Mouse (Mus musculus): ENCODE measurements around the gene Dydc1.

Gene Dydc1

GRCm38 (mm10) chr14:41098726-41099125 lies 26.0 kb downstream of the Dydc1 start:
- DNase-seq (ENCODE audit: low read depth, low spot score): no peak

- no peak for DNase-seq (ENCODE audit: low read depth, low spot score)
Measured at GRCm38 (mm10) chr14:41100712-41101111, 28.0 kb downstream of the Dydc1 start.

- DNase-seq (ENCODE audit: low read depth, low spot score): no peak
Measured at GRCm38 (mm10) chr14:41101242-41101641, 28.5 kb downstream of the Dydc1 start.

DNA sequence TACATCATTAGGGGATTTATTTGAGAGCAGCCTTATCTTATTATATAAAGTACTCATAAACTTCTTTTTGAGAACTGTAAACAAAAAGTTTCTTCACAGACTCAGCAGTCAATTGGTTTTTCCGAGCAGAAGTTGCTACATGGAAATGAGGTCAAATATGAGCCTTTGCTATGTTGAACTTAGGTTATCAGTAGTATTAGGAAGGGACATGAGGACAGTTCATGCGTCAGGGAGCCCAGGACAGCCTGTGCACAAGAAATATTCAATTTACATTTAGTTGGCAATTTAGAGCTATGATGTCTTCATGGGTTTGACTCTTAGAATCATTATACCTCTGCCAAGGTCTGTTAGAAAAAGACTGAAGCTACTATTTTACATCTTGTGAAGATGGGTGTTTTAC lies 29.6 kb downstream of the Dydc1 start:
- DNase-seq (ENCODE audit: low read depth, low spot score): no peak

- no peak for DNase-seq (ENCODE audit: low read depth, low spot score)
Measured at GRCm38 (mm10) chr14:41104853-41105444, 32.2 kb downstream of the Dydc1 start, which contains the start of gene Mat1a. TSS of gene Mat1a (plus strand) at chr14:41105035.

DNA sequence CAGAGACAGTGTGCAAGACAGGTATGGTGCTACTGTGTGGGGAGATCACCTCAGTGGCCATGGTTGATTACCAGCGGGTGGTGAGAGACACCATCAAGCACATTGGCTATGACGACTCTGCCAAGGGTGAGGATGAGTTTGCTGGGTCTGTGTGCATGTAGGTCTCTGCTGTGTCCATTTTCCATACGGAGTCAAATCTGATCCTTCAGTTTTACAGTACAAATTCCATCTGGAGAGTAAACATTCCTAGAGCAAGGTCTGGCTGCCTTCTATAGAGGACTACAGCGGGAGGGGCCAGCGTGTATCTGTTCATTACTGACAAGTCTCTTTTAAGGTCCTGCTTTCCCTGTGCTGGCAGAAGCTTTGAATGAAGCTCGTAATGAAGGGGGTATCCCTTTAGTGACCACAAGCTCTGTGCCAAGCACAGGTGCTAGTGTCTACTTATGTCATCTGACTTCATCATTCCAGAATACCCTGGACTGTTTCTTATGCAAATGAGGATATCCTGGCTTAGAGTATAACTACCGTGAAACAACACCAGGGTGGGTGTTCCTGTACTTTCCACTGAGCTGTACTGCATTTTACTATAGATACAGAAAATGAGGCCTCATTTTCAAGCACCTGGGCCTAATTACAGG lies 38.4 kb downstream of the Dydc1 start:
- no peak for DNase-seq (ENCODE audit: low read depth, low spot score)

GRCm38 (mm10) chr14:41112944-41113343 lies 40.2 kb downstream of the Dydc1 start:
- no peak for DNase-seq (ENCODE audit: low read depth, low spot score)

GRCm38 (mm10) chr14:41116271-41116670 lies 43.6 kb downstream of the Dydc1 start:
- DNase-seq (ENCODE audit: low read depth, low spot score): no peak

- no peak for DNase-seq (ENCODE audit: low read depth, low spot score)
Measured at GRCm38 (mm10) chr14:41124683-41125082, 52.0 kb downstream of the Dydc1 start.

- DNase-seq (ENCODE audit: low read depth, low spot score): peak; percentile 67
Measured at GRCm38 (mm10) chr14:41127997-41128396, 55.3 kb downstream of the Dydc1 start.

DNA sequence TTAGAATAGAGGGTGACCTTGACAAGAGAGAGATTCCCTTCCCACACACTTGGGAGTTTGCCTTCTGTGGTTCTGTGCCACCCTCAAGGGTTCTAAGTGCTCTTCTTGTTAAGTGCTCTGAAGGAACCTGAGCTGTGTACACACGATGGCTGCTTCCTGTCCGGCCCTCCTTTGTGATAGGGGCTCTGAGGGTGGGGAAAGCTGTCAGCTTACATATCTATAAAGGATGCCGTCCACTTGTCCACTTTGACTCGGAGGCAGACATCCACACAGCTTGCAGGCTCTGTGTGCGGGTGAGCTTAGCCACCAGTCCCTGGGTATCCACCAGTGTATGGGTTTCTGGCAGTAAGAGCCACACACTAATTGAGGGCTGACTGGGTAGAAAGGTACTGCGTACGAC lies 58.8 kb downstream of the Dydc1 start, which contains the start of gene Sftpa1:
TSS of gene Sftpa1 (plus strand) at position 243 of the 400 bp plus-strand sequence.
- no peak for DNase-seq (ENCODE audit: low read depth, low spot score)

DNA sequence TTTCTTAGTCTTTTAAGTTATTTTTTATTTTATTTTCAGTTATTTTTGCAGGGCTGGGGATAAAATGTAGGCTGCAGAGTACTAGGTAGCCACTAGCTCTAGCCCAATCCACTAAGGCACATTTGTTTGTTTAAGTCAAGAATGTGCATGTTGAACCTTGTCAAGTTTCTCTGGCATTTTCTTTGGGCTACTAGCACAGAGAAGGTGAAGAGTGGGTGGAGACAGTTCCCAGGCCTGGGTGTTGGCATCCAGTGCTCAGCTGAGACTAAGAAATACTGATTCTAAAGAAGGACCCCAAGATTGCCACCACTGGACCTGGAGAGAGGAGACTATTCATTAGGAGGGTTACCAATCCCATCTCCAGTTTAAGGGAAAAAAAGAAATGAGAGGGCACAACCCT lies 64.3 kb downstream of the Dydc1 start:
- DNase-seq (ENCODE audit: low read depth, low spot score): no peak

DNA sequence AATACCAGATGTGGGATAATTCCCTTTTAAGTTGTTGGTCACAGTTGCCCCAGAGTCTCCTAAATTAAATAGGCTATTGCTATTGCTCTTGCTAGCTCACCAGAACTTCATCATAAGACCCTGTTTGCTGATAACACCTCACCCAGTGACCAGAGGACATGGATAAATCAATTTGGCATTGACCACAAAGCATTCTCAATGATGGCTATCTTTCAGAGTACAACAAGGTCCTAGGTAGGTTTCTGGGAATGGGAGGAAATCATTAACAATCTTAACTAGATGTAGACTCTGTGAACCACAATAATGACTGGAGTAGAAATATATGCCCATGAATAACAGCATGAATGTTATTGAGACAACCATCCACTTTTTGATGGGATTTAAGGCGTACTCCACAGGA lies 68.0 kb downstream of the Dydc1 start:
- DNase-seq (ENCODE audit: low read depth, low spot score): no peak
